Mouse (Mus musculus) cerebellum, adult 2 months (tissue): ENCODE measurements at regions not wholly inside any gene's neighbourhood (a gene's known extent, or its start where the extent isn't known, plus 50 kb on each side); places are given as distances from the start of the nearest gene placed in this dataset.

Source experiments
- CTCF ChIP-seq: fragments of 200-500 bp; IDR thresholded peaks from 2 replicates; pipeline ENCODE4 v1.5.1; 2011; ENCODE audit warnings: low read depth, mild to moderate bottlenecking, control low read depth, low read length, moderate library complexity, borderline replicate concordance; ENCODE audit not compliant: insufficient read depth
- POLR2A ChIP-seq: fragments of 200-500 bp; IDR thresholded peaks from 2 replicates; pipeline ENCODE4 v1.6.1; 2011; ENCODE audit warnings: low read length, control low read depth, borderline replicate concordance; ENCODE audit not compliant: insufficient read depth

- TF ChIP-seq POLR2A (no peak), CTCF (no peak)
Observed at GRCm38 (mm10) chr16:93392024-93392675, 211.7 kb downstream of the Setd4 start.
